Mouse (Mus musculus): ENCODE data around the gene Xpot.

Xpot gene

DNA sequence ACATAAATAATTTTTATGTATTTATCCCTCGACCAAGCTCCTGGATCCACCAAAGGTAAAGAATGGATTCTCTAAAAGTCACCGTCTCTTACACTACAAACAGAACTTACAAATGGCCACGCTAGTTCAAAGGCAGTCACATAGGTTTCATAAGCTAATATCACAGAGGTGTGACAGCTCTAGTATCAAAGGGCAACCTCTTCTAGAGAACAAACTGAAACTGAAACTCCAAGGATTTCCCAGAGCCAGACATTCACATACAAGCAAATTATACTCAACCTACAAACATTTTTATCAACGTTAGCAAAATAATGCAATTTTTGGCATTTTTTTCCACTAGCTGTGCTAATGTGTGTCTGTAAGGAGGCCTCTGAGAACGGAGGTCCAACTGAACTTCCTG is 45.8 kb downstream of the Xpot start:
- DNase-seq (ENCODE audit: low read depth, low spot score) = no peak

DNA sequence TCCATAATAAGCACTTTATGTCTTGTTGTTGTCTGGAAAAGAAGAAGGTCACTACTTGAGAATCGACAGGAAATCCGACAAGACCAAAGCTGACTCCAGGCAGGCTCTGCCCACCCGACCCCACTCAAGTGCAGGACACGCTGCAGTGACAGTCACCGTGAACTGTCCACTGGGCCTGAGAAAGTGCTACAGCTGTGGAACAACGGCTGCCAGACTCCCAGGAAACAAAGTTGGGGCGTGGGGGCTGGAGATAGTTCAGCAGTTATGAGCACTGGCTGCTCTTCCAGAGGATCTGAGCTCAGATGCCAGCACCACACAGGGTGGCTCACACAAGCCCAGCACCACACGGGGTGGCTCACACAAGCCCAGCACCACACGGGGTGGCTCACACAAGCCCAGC is 49.8 kb downstream of the Xpot start:
- no peak for DNase-seq (ENCODE audit: low read depth, low spot score)

DNA sequence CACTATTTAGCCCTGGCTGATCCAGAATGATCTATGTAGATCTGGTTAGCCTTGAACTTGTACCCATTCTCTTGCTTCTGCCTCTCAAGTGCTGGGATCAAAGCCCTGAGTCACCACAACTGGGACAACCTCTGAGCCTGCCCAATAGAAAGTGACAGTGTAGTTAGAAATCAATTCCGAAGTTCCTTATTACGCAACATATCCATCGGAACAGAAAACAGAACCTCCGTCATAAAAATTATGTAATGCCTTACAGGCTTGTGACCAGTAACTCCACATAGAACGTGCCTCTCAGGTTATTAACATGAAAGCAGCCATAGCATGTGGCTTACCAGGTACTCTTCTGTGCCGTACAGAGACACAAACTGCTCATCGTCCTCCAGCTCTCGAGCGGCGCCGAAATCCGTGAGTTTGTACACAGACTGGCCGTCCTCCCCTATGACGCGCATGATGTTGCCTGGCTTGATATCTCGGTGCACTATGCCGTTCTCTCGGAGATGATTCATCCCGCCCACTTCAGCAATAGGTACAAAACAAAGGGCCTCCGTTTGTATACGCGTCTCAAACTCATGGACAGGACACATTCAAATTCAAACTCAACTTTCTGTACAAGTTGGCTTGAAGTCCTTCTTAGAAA is 54.5 kb downstream of the Xpot start:
- DNase-seq (ENCODE audit: low read depth, low spot score) = no peak

DNA sequence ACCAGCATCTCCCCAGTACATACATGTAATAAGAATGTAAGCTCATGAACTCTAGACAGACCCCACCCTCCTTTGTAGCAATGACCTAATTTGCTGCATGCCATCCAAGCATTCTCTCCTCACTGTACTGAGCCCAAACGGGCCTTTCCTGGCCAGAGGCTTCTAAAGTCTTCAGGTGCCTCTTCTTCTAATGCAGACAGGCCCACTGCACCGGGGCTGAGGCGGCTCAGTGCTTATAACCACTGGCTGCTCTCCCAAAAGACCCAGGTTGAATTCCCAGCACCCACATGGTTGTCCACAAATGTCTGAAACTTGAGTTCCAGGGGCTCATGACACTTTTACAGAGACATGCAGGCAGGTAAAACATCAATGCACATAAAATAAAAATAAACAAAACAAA is 55.1 kb downstream of the Xpot start:
- no peak for DNase-seq (ENCODE audit: low read depth, low spot score)

DNA sequence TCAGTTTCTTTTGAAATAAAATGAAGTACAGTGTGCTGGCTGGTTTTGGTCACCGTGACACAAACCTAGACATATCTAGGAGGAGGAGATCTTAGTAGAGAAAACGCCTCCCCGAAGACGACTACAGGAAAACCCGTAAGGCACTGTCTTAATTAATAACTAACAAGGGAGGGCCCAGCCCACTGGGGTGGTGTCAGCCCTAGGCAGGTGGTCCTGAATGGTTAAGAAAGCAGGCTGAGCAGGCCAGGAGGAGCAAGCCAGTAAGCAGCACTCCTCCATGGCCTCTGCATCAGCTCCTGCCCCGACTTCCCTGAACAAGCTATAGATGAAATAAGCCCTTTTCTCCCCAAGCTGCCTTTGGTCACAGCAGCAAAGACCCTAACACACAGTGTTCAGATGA is 56.3 kb downstream of the Xpot start:
- DNase-seq (ENCODE audit: low read depth, low spot score) = no peak

GRCm38 (mm10) chr10:121569001-121569589 is 57.0 kb downstream of the Xpot start:
- DNase-seq (ENCODE audit: low read depth, low spot score) = peak; percentile 31

DNA sequence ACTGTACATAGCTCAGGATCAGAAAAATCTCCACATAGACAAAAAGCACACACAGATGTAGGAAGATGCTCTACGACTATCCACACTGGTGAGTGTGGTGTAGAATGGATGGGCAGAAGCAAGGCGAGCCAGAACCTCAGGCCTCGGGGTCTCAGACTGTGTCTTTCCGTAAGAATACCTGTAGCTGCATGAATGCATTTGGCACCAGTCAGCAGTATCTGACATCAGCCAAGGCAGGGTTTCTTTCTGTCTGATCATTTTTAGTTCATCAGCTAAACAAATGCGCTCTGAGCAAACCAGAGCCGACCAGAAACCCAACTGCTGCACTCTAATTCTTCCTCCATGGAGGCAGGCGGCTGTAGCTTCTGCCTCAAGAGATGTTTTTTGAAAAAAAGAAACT is 57.6 kb downstream of the Xpot start:
- DNase-seq (ENCODE audit: low read depth, low spot score) = no peak

DNA sequence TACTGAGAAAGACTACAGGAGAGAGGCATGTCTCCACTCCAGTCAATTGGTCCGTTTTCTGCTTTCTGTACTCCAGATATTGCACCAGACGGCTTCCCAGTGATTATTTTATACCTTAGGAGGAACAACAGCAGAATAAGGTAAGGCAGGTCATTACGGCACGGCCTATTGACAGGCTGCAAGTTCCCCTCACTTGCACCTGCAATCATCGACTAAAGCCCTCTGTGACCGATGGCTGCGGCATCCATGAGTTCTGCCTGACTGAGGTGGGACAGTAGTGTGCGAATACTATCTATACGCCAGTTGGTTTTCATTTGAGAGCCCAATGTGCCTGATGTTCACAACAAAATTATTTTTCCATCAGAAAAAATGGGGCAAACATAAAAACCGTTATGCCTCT is 58.1 kb downstream of the Xpot start:
- DNase-seq (ENCODE audit: low read depth, low spot score) = no peak

GRCm38 (mm10) chr10:121564447-121564846 is 61.7 kb downstream of the Xpot start:
- no peak for DNase-seq (ENCODE audit: low read depth, low spot score)

DNA sequence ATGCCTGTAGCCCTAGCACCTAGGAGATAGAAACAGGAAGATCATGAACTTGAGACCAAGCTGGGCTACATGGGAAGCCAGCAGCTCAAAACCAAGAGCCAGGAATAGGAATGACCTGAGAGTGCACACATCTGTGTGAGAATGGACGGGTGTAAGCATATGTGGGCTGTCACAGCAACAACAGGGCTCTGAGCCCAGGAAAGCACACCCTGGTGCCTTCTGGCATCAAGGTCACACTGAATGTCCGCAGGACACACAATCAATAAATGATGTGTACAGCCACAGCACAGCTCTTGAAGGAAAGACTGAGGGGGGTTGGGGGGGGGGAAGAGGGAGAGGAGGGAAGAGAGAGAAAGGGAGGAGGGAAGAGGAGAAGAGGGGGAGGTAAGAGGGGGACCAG is 67.9 kb downstream of the Xpot start:
- no peak for DNase-seq (ENCODE audit: low read depth, low spot score)

DNA sequence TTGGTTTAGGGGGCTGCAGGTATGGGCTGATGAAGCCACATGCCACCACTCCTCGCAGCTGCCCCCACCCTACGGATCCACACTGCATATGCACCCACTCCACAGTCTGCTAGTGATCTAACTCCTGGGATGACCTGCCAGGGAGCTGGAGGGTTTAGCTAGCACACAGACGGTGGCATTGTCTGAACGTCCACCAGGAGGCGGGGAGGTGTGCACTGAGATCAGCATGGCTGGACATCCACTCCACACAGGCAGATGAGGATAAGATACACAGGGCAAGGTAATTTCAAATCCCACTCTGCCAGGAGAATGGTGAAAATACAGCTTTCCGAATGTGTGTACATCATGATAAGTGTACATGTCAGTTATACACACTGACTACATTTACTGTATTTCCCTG is 69.9 kb downstream of the Xpot start:
- DNase-seq (ENCODE audit: low read depth, low spot score) = no peak

DNA sequence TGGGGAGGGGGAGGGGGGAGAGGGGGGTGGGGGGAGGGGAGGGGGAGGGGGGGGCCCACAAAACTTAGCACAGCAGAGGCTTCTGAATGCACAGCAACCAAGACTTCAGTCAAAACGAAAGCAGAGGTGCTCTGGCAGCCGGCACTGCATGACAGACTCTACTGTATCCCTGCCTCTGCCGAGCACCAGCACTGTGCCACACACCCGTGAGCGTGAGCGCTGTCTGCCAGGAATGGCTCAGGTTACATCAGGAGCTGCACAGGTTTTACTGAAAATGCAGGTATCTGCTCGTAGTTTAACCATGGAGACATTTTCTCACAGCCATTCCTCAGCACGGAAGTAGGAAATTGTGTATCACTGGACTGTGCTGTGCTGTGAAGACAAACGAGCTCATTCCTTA is 75.8 kb downstream of the Xpot start:
- DNase-seq (ENCODE audit: low read depth, low spot score) = no peak

DNA sequence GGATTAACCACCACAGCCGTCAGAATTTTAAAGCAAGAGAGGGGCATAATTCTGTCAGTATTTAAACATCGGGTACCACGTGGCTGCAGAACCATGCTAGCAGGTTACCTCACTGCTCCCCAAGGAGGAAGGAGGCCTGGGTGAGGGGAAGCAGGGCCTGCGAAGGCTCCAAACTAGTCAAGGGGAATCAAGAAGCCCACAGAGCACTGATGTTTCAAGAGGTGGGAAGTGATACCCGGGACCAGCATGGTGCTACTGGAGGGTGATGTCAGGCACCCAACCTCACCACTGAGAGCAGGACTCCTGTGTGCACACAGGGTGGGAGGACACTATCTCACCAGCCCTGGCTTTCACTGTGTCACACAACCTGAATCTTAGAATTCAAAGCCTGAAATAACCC is 76.5 kb downstream of the Xpot start:
- DNase-seq (ENCODE audit: low read depth, low spot score) = no peak

DNA sequence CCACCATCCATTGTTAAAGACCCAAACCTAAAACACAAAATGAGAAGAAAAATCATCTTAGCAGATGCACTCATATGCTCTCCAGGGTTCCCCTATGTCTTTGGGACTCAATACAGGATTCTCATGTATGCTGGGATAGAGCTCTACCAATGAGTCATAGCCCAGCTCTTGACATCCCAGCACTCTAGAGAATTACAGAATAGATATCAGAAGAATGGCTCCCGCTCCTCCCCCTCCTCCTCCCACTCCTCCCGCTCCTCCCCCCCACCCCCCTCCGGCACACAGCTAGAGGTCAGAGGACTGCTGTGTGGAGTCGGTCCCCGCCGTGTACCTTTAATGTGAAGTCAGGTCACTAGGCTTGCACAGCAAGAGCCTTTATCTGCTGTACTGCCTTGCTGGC is 79.0 kb downstream of the Xpot start:
- DNase-seq (ENCODE audit: low read depth, low spot score) = no peak

GRCm38 (mm10) chr10:121543577-121543976 is 82.6 kb downstream of the Xpot start:
- DNase-seq (ENCODE audit: low read depth, low spot score) = no peak

- DNase-seq (ENCODE audit: low read depth, low spot score) = no peak
Observed at GRCm38 (mm10) chr10:121542156-121542555, 84.0 kb downstream of the Xpot start.
